Mouse (Mus musculus): ENCODE results near the gene Pth2. TPM values are rescaled to one million over a fixed set of nuclear protein-coding genes. Genes with fewer than 3 reads are reported as not detected.

Gene Pth2
- total and polyA plus RNA-seq, 2 experiments, result not detected

- no peak for TF ChIP-seq CTCF (IDR thresholded peaks at IDR 0.05; ENCODE audit: low read depth, low read length)
- no peak for TF ChIP-seq POLR2A (IDR thresholded peaks at IDR 0.05; ENCODE audit: extremely low read depth, insufficient read depth, low read length)
- Histone ChIP-seq H3K79me2 (ENCODE audit: control insufficient read depth, insufficient read depth, low read length) (no peaks in the 10 kb centered on the region), H3K4me1 (ENCODE audit: control insufficient read depth, insufficient read depth, low read length) (no peaks in the 10 kb centered on the region), H3K27ac (replicated peaks; ENCODE audit: insufficient read depth, low read depth, low read length) (no peak overlapping the region), H3K36me3 (ENCODE audit: control insufficient read depth, insufficient read depth, low read length) (no peaks in the 10 kb centered on the region), H3K9ac (ENCODE audit: low read depth, low read length) (no peak overlapping the region), H3K27me3 (ENCODE audit: control insufficient read depth, insufficient read depth, low read length) (0 out of 2 replicates have a peak, but pooled peaks cover 3% of the 10 kb centered on the region), H3K4me3 (ENCODE audit: insufficient read depth, low read depth, low read length) (no peak overlapping the region)
- 81% methylated on average over 13 of the region's 13 CpGs for WGBS
- no peak for DNase-seq (ENCODE audit: extremely low read depth, low read depth, low spot score)
Observed at GRCm38 (mm10) chr7:45195341-45196175, 14.8 kb downstream of the Pth2 start.

- TF ChIP-seq CTCF (IDR thresholded peaks at IDR 0.05; ENCODE audit: low read depth, low read length) (no peak), POLR2A (IDR thresholded peaks at IDR 0.05; ENCODE audit: extremely low read depth, insufficient read depth, low read length) (no peak)
- Histone ChIP-seq H3K27me3 (ENCODE audit: control insufficient read depth, insufficient read depth, low read length) (no peaks in the 10 kb centered on the region), H3K36me3 (ENCODE audit: control insufficient read depth, insufficient read depth, low read length) (no peaks in the 10 kb centered on the region), H3K4me1 (ENCODE audit: control insufficient read depth, insufficient read depth, low read length) (no peaks in the 10 kb centered on the region), H3K79me2 (ENCODE audit: control insufficient read depth, insufficient read depth, low read length) (no peaks in the 10 kb centered on the region), H3K27ac (replicated peaks; ENCODE audit: insufficient read depth, low read depth, low read length) (no peak overlapping the region), H3K4me3 (ENCODE audit: insufficient read depth, low read depth, low read length) (no peak overlapping the region), H3K9ac (ENCODE audit: low read depth, low read length) (no peak overlapping the region)
- 80% methylated on average over 4 of the region's 4 CpGs for WGBS
- DNase-seq (ENCODE audit: extremely low read depth, low read depth, low spot score), result no peak
Observed at GRCm38 (mm10) chr7:45196176-45196535, 15.4 kb downstream of the Pth2 start.

GRCm38 (mm10) chr7:45196994-45197393 lies 16.2 kb downstream of the Pth2 start:
- no peaks in the 10 kb centered on the region for H3K79me2 ChIP-seq (ENCODE audit: control insufficient read depth, insufficient read depth, low read length)
- H3K36me3 ChIP-seq (ENCODE audit: control insufficient read depth, insufficient read depth, low read length), result no peaks in the 10 kb centered on the region
- no peak overlapping the region for H3K9ac ChIP-seq (ENCODE audit: low read depth, low read length)
- H3K4me3 ChIP-seq (ENCODE audit: insufficient read depth, low read depth, low read length), result no peak overlapping the region
- TF ChIP-seq POLR2A (IDR thresholded peaks at IDR 0.05; ENCODE audit: extremely low read depth, insufficient read depth, low read length), result no peak
- TF ChIP-seq CTCF (IDR thresholded peaks at IDR 0.05; ENCODE audit: low read depth, low read length), result no peak
- WGBS, result 73% methylated on average over 5 of the region's 5 CpGs
- no peaks in the 10 kb centered on the region for H3K27me3 ChIP-seq (ENCODE audit: control insufficient read depth, insufficient read depth, low read length)
- H3K4me1 ChIP-seq (ENCODE audit: control insufficient read depth, insufficient read depth, low read length), result no peaks in the 10 kb centered on the region
- H3K27ac ChIP-seq (replicated peaks; ENCODE audit: insufficient read depth, low read depth, low read length), result no peak overlapping the region
- no peak for DNase-seq (ENCODE audit: extremely low read depth, low read depth, low spot score)

- Histone ChIP-seq H3K27me3 (ENCODE audit: control insufficient read depth, insufficient read depth, low read length) (no peaks in the 10 kb centered on the region), H3K36me3 (ENCODE audit: control insufficient read depth, insufficient read depth, low read length) (no peaks in the 10 kb centered on the region), H3K27ac (replicated peaks; ENCODE audit: insufficient read depth, low read depth, low read length) (no peak overlapping the region), H3K4me1 (ENCODE audit: control insufficient read depth, insufficient read depth, low read length) (no peaks in the 10 kb centered on the region), H3K9ac (ENCODE audit: low read depth, low read length) (no peak overlapping the region), H3K79me2 (ENCODE audit: control insufficient read depth, insufficient read depth, low read length) (no peaks in the 10 kb centered on the region), H3K4me3 (ENCODE audit: insufficient read depth, low read depth, low read length) (no peak overlapping the region)
- WGBS, result 11% methylated on average over 5 of the region's 5 CpGs
- TF ChIP-seq CTCF (IDR thresholded peaks at IDR 0.05; ENCODE audit: low read depth, low read length), result peak; percentile 95
- no peak for TF ChIP-seq POLR2A (IDR thresholded peaks at IDR 0.05; ENCODE audit: extremely low read depth, insufficient read depth, low read length)
- DNase-seq (ENCODE audit: extremely low read depth, low read depth, low spot score), result peak; percentile 52
Observed at GRCm38 (mm10) chr7:45198435-45198834, 17.6 kb downstream of the Pth2 start.

- H3K4me3 ChIP-seq (ENCODE audit: insufficient read depth, low read depth, low read length), result no peak overlapping the region
- no peaks in the 10 kb centered on the region for H3K4me1 ChIP-seq (ENCODE audit: control insufficient read depth, insufficient read depth, low read length)
- WGBS, result 80% methylated on average over 11 of the region's 11 CpGs
- H3K36me3 ChIP-seq (ENCODE audit: control insufficient read depth, insufficient read depth, low read length), result no peaks in the 10 kb centered on the region
- H3K79me2 ChIP-seq (ENCODE audit: control insufficient read depth, insufficient read depth, low read length), result no peaks in the 10 kb centered on the region
- no peak for DNase-seq (ENCODE audit: extremely low read depth, low read depth, low spot score)
- no peak overlapping the region for H3K9ac ChIP-seq (ENCODE audit: low read depth, low read length)
- H3K27me3 ChIP-seq (ENCODE audit: control insufficient read depth, insufficient read depth, low read length), result no peaks in the 10 kb centered on the region
- TF ChIP-seq CTCF (IDR thresholded peaks at IDR 0.05; ENCODE audit: low read depth, low read length) (no peak), POLR2A (IDR thresholded peaks at IDR 0.05; ENCODE audit: extremely low read depth, insufficient read depth, low read length) (no peak)
- no peak overlapping the region for H3K27ac ChIP-seq (replicated peaks; ENCODE audit: insufficient read depth, low read depth, low read length)
Observed at GRCm38 (mm10) chr7:45198961-45199360, 18.2 kb downstream of the Pth2 start.

GRCm38 (mm10) chr7:45202654-45203053 lies 21.9 kb downstream of the Pth2 start:
- no peak for DNase-seq (ENCODE audit: extremely low read depth, low read depth, low spot score)
- TF ChIP-seq CTCF (IDR thresholded peaks at IDR 0.05; ENCODE audit: low read depth, low read length) (no peak), POLR2A (IDR thresholded peaks at IDR 0.05; ENCODE audit: extremely low read depth, insufficient read depth, low read length) (no peak)
- Histone ChIP-seq H3K4me1 (ENCODE audit: control insufficient read depth, insufficient read depth, low read length) (no peaks in the 10 kb centered on the region), H3K9ac (ENCODE audit: low read depth, low read length) (no peak overlapping the region), H3K27ac (replicated peaks; ENCODE audit: insufficient read depth, low read depth, low read length) (no peak overlapping the region), H3K36me3 (ENCODE audit: control insufficient read depth, insufficient read depth, low read length) (no peaks in the 10 kb centered on the region), H3K4me3 (ENCODE audit: insufficient read depth, low read depth, low read length) (no peak overlapping the region), H3K27me3 (ENCODE audit: control insufficient read depth, insufficient read depth, low read length) (no peaks in the 10 kb centered on the region), H3K79me2 (ENCODE audit: control insufficient read depth, insufficient read depth, low read length) (no peaks in the 10 kb centered on the region)
- 65% methylated on average over 10 of the region's 10 CpGs for WGBS
